Mouse (Mus musculus) v-Abl transformed pro-B cells (cell line): ENCODE measurements around the gene Stag1.

Experiments
- in situ Hi-C, 2 experiments: fragments of 400-800 bp; cut with MboI; formaldehyde crosslinking; loops; one replicate each; pipeline ENCODE4 v1.15.1; 2025; ENCODE audit not compliant: unreplicated experiment in 2 of 2

The Stag1 gene

GRCm38 (mm10) chr9:100910352-100910751 lies 312.8 kb downstream of the Stag1 start:
- in situ Hi-C loops, result loop anchor here (5.0 to 25.0 kb wide), 7 partner anchors 94 to 1923 kb away; partner anchors contain the start of genes Faim (in 1 of the 2) and Nck1 (in 1 of the 2)

DNA sequence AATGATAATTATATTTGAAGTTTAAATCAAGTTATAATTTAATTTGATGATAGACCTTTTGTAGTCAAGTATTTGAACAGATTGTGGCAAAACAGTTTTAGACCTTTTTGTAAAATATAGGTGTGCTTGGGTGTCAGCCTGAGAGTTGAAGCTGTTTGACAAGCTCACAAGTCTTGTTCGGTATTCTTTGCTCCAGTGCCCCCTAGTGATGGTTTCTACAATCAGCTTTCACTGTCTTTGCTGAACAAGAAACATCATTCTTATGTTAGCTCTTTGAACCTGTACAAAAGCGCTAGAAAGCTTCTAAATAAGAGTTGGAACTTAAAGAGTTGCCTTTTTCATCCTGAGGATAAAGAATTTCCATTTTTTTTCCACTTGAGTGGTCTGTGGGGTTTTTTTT lies 319.5 kb downstream of the Stag1 start:
- in situ Hi-C loops, result loop anchor here (5.0 to 25.0 kb wide), 5 partner anchors 85 to 1930 kb away; partner anchors contain the start of genes Faim (in 1 of the 2) and Nck1 (in 1 of the 2)

DNA sequence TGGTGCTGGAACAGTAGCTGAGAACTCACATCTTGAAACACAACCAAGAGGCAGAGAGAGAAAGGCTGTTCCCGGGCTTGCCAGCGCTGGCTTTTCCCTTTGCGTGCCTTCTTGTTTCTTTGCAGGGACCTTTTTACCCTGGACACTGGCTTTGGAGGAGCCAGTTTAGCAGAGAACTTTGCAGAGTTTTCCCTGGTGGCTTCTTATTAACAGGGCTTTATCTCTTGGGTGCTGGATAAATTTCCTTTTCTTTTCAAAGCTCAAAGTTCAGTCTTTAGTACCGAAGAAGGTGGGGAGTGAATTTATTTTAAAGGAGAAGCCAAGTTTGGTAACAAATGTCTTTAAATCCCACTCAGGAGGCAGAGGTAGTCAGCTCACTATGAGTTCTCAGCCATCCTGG lies 329.0 kb downstream of the Stag1 start:
- in situ Hi-C loops, result no loop called here

DNA sequence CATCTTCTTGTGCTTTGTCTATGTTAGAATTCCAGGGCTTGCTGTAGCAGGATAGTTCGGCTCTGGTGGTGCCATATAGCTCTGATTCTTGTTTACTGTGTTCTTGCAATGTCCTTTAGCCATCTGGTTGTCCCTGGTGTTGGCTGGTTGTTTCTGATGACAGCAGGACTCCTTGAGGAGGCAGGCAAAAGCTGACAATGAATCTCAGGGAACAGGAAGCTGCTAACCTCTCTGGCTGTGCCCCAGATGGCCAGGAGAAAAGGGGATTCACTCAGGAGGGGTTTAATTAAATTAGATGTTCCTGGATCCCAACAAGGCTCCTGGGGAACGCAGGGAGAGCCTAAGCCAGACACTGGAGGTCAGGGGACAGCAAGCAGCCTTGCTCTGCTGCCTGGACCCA lies 344.4 kb downstream of the Stag1 start:
- in situ Hi-C loops, result no loop called here

DNA sequence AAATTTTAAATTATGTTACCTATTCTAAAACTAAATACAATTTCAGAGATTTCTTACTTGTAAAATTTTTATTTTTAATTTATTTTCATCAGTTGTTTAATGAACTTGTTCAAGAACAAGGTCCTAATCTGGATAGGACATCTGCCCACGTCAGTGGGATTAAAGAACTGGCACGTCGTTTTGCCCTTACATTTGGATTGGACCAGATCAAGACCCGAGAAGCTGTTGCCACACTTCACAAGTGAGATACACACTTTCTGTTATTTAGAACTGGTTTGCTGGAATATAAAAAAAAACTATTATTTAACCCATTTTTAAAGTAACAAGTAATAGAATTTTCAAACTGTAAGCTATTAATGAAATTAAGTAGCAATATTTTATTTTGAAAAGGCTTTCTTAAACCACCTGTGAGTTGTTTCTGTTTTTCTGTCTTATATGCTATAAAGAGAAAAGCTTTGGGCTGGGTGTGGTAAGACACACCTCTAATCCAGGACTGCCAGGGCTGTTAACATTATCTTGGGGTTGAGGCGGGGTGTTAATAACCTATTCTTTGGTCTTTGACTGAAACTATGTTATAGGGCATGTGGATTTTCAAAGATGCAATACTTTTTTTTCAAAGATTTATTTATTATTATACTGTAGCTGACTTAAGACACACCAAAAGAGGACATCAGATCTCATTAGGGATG lies 347.2 kb downstream of the Stag1 start:
- in situ Hi-C loops, result no loop called here

GRCm38 (mm10) chr9:100951481-100951880 lies 353.9 kb downstream of the Stag1 start:
- in situ Hi-C loops, result no loop called here

DNA sequence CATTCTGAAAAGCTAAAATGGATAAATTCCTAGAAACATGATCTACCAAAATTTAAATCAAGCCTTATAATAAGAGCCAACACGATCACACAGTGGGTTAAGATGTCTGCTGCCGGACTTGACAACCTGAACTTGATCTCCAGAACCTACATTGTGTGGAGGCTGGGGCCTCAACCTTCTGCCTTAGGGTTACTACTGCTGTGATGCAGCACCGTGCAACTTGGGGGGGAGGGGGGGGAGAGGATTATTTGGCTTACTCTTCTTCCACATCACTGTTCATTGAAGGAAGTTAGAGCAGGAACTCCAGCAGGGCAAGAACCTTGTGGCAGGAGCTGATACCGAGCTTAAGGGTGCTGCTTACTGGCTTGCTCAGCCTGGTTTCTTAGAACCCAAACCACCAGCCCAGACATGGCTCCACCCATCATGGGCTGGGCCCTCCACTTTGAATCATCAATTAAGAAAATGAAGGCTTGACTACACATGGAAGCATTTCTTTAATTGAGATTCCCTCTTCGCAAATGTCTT lies 365.4 kb downstream of the Stag1 start:
- in situ Hi-C loops, result no loop called here

DNA sequence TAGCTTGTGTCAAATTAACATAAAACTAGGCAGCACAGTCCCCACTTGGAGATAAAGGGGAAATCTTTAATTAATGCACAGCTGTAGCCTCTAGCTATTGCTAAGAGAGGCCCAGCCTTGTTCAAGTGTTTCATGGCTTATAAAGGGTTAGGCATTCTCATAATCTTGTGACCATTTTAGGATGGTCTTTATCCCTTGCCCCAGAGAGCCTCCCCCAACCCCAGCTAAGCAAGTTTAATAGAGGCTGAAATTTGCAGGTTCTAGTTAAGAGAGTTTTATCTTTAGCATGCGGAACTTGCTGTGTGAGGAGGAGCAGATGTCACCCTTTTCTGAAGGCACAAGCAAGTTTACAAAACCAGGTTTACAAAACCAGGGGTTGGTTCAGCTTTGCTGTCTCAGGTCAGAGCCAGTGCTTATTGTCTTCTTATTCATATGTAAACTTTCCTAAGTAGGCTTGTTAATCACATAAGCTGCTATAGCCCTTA lies 365.9 kb downstream of the Stag1 start:
- in situ Hi-C loops, result no loop called here

GRCm38 (mm10) chr9:100964106-100964505 lies 366.5 kb downstream of the Stag1 start:
- in situ Hi-C loops, result no loop called here

GRCm38 (mm10) chr9:100969461-100969860 lies 371.9 kb downstream of the Stag1 start:
- in situ Hi-C loops, result no loop called here

GRCm38 (mm10) chr9:100978666-100979065 lies 381.1 kb downstream of the Stag1 start:
- in situ Hi-C loops, result no loop called here

GRCm38 (mm10) chr9:100979260-100979659 lies 381.7 kb downstream of the Stag1 start:
- in situ Hi-C loops, result no loop called here

- in situ Hi-C loops, result no loop called here
Observed at GRCm38 (mm10) chr9:100982786-100983185, 385.2 kb downstream of the Stag1 start.

GRCm38 (mm10) chr9:100984381-100985310 lies 387.0 kb downstream of the Stag1 start:
- in situ Hi-C loops, result no loop called here

DNA sequence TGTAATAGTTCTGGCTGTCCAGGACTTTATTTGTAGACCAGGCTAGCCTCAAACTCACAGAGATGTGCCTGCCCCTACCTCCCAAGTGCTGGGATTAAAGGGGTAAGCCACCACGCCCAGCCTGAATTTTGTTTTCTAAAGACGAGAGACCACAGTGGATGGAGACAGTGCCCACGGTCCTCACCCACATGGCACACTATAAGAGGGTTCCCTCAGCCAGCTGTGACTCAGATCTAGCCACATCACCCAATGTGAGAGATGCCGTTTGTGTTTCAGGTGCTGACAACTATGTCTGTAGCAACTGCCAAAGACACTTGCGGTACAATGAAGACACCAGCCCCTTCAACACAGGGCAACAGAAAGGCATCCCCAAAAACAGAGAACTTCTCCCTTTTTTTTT lies 389.4 kb downstream of the Stag1 start:
- in situ Hi-C loops, result no loop called here

GRCm38 (mm10) chr9:100987850-100988249 lies 390.3 kb downstream of the Stag1 start:
- in situ Hi-C loops, result no loop called here

- in situ Hi-C loops, result loop anchor here in 1 of 2 experiments (10.0 kb wide), 1 partner anchor 346 kb away; no protein-coding TSS in a partner anchor
Observed at GRCm38 (mm10) chr9:100990609-100991008, 393.0 kb downstream of the Stag1 start.

DNA sequence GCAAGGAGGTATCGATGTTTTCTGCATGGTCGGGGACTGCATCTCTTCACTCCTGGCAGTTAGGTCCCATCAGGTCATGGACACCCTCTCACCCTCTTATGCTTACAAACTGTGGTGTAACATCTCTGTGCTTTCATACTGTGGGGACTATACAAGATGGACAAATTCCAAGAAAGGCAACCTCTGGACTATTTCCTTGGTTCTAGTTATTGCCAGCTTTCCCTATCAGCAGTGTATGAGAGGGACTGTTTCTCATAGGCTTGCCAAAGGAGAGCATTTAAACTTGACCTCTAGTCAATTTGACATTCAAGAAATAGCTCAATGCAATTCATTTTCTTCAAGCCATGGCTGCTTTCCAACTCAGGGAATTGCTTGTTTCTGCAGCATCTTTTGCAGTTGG lies 393.7 kb downstream of the Stag1 start:
- in situ Hi-C loops, result loop anchor here in 1 of 2 experiments (10.0 kb wide), 1 partner anchor 347 kb away; no protein-coding TSS in a partner anchor

DNA sequence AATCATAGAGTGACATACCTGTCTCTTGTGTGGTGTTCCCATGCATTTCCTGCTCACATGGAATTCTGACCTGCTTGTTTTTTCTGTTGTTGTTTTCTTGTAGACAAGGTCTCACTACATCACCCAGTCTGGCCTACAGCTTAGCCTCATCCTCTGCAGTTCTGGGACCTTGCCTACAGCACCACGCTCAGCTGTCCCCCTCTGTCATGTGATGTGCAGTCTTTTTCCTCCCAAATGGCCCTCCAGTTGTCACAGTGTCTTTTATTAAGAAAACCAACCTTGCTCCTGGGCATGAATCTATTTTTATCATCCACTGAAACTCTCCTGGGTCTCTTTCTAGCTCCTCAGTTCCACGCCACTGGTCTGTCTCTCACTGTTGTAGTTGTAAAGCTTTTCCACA lies 394.6 kb downstream of the Stag1 start:
- in situ Hi-C loops, result loop anchor here in 1 of 2 experiments (10.0 kb wide), 1 partner anchor 347 kb away; no protein-coding TSS in a partner anchor

DNA sequence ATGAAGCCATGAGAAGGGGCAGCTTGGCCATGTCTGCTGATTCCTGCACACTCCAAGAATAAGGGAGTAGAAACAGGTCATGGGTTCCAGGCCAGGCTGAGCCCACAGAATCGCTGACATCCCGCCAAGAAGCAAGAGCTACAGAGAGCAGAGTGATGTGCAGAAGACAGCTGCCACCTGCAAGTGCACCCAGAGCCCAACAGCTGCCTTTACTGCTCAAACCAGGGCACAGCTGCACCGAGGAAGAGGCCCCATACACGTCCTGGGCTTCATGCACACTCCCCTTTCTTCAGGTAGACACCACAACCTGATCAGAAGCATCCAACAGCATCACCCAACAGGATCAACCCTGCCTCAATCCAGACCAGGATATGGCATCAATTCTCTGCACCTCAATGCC lies 396.3 kb downstream of the Stag1 start:
- in situ Hi-C loops, result loop anchor here in 1 of 2 experiments (10.0 kb wide), 1 partner anchor 349 kb away; no protein-coding TSS in a partner anchor

GRCm38 (mm10) chr9:100997138-100997537 lies 399.5 kb downstream of the Stag1 start:
- in situ Hi-C loops, result loop anchor here in 1 of 2 experiments (10.0 kb wide), 1 partner anchor 352 kb away; no protein-coding TSS in a partner anchor
